Mouse (Mus musculus) cerebellum, postnatal 14 days (tissue): ENCODE results near the gene Ubap1l.

ENCODE experiments used
- DNase-seq, 2 experiments: peaks; one replicate each; pipeline ENCODE4 v3.0.0; 2021; ENCODE audit warnings: mixed read lengths in 2 of 2

Ubap1l gene

GRCm38 (mm10) chr9:65374468-65375162, 13.8 kb downstream of the Ubap1l start:
- no peak for DNase-seq

GRCm38 (mm10) chr9:65375163-65375934, 14.5 kb downstream of the Ubap1l start:
- DNase-seq: no peak

- no peak for DNase-seq
Observed at GRCm38 (mm10) chr9:65381017-65381590, 20.3 kb downstream of the Ubap1l start.

- no peak for DNase-seq
Observed at GRCm38 (mm10) chr9:65382031-65382750, 21.4 kb downstream of the Ubap1l start.

- peak; percentile 22 to 29 for DNase-seq
Observed at GRCm38 (mm10) chr9:65382751-65383097, 21.9 kb downstream of the Ubap1l start.

- peak; percentile 57 to 62 for DNase-seq
Observed at GRCm38 (mm10) chr9:65384276-65384675, 23.4 kb downstream of the Ubap1l start.

GRCm38 (mm10) chr9:65386373-65387140, 25.7 kb downstream of the Ubap1l start:
- no peak for DNase-seq

- DNase-seq: no peak
Observed at GRCm38 (mm10) chr9:65390752-65391612, 30.1 kb downstream of the Ubap1l start.

- DNase-seq: no peak
Observed at GRCm38 (mm10) chr9:65391613-65391964, 30.7 kb downstream of the Ubap1l start, which contains the start of gene Kbtbd13. Kbtbd13 (minus strand) TSS chr9:65391652.

- peak; percentile 72 to 84 for DNase-seq
Observed at GRCm38 (mm10) chr9:65392638-65393364, 32.0 kb downstream of the Ubap1l start.

GRCm38 (mm10) chr9:65393606-65394005, 32.8 kb downstream of the Ubap1l start:
- DNase-seq: no peak

GRCm38 (mm10) chr9:65394360-65394759, 33.5 kb downstream of the Ubap1l start:
- DNase-seq: no peak

GRCm38 (mm10) chr9:65398279-65398678, 37.4 kb downstream of the Ubap1l start, which contains the start of gene Rasl12:
Rasl12 (plus strand) TSS chr9:65398506.
- DNase-seq: peak; percentile 79 to 82

- DNase-seq: no peak
Observed at GRCm38 (mm10) chr9:65399934-65400333, 39.1 kb downstream of the Ubap1l start.

GRCm38 (mm10) chr9:65404331-65405183, 43.7 kb downstream of the Ubap1l start:
- DNase-seq: peak; percentile 85

- DNase-seq: no peak
Observed at GRCm38 (mm10) chr9:65405184-65405449, 44.3 kb downstream of the Ubap1l start.

- no peak for DNase-seq
Observed at GRCm38 (mm10) chr9:65407327-65407726, 46.5 kb downstream of the Ubap1l start.

GRCm38 (mm10) chr9:65407861-65408260, 47.0 kb downstream of the Ubap1l start:
- DNase-seq: no peak

GRCm38 (mm10) chr9:65408871-65409295, 48.0 kb downstream of the Ubap1l start:
- DNase-seq: peak; percentile 22 to 26

- DNase-seq: no peak
Observed at GRCm38 (mm10) chr9:65410378-65410777, 49.5 kb downstream of the Ubap1l start.
